Mouse (Mus musculus): ENCODE data around the gene Zcchc14.

DNA sequence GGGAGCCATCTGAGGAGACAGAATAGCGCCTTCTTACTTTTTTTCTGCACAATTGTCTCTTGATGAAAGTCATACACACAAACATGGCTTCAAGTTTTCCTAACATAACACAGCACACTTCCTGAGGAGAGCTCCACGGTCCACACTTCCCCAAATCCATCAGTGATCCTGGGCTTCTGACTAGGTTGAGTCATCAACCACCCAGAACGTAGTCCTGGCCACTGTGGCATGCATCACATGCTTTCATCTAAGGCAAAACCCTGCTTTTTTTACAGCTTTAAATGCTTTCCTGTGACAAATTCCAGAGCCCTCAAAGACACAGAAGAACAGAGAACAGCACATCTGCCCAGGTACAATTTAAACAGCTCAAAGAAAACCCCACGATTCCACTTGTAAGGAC lies 24.0 kb downstream of the Zcchc14 start:
- TF ChIP-seq POLR2A (IDR thresholded peaks at IDR 0.05; ENCODE audit: extremely low read depth, insufficient read depth, low read length): no peak
- no peak for TF ChIP-seq CTCF (IDR thresholded peaks at IDR 0.05; ENCODE audit: extremely low read depth, insufficient read depth, low read length)

Data from cortical plate, adult 2 months (tissue).